Comparison of ENCODE assay signal across 19 mouse cellular contexts in the genomic region with DNA sequence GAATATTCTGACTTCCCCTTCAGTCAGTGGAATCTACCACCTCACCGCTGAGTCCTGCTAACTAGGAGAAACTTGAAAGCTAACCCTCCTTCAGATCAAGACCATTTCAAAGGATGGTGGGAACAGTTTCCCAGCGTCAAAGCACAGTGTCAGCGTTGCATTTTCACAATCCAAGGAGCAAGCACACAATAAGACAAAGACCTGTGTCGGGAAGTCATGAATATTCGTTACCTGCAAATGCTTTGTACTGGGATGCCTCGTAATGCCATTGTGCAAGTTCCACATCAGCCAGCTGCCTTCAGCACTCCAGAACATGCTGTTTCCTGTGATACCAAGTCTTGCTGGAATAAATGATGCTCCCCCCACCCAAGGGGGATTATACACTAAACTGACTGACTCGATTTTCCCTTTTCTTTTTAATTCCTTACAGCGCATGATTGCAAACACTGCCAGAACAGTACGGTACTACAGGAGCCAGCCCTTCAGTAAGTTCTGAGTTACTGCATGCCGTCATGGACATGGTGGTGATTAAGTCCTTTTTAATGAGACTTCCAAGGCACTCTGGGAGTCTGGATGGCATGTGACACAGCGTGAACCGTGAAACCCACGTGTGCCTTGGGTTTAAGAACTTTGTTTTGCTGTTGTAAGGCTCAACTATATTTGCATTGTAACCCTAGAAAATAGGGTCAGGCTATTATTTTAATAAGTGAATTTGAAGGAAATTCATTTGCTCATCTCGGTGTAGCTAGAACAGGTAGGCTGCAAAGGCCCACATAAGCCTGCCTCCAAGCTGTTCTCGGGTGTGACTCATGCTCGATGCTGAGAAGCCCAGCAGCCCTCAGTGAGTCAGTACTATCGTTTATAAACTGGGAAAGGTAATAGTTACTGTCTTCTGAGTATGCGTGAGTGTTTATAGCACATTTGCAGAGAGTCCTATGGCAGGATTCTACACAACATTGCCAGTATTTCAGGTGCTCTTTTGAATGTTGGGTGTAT. TPM values are rescaled to one million over a fixed set of nuclear protein-coding genes. Genes with fewer than 3 reads are reported as not detected.
A peak's percentile ranks its signal among the peaks of the same experiment; 100 is the strongest.
DNase-seq lines count a peak whose midpoint lies in the region; ATAC-seq lines count a peak whose summit lies in the region.
"Had no signal": no experiment of that assay in that cellular context is flagged by ENCODE, and none has a peak within 500 bp of the region (broad histone marks: within the 10 kb centered on the region; RNA-seq: fewer than 3 reads in every experiment).

No protein-coding gene starts in this region.

- no peaks in the 10 kb centered on the region for H3K27me3 ChIP-seq in embryonic facial prominence, embryonic 13.5 days
- no peaks in the 10 kb centered on the region for H3K27me3 ChIP-seq in embryonic facial prominence, embryonic 10.5 days (replicated peaks; ENCODE audit: low read depth, poor library complexity, severe bottlenecking)
- H3K27me3 ChIP-seq: CH12.LX; heart, embryonic 12.5 days; limb, embryonic 15.5 days had no signal

- no peak for DNase-seq in embryonic facial prominence, embryonic 10.5 days (ENCODE audit: low spot score)
- peak; percentile 46 for DNase-seq in left cerebral cortex, adult 11 months (ENCODE audit: low spot score)
- DNase-seq in left cerebral cortex, postnatal 14 days (ENCODE audit: low spot score in 2 of 2), result no peak
- peak; percentile 46 for DNase-seq in right cerebral cortex, postnatal 25 days
- no peak for DNase-seq in right cerebral cortex, postnatal 10 days (ENCODE audit: low spot score in 2 of 2)
- peak; percentile 65 for DNase-seq in telencephalon, adult 2 months (ENCODE audit: low read depth, low spot score)
- DNase-seq: cerebellum, postnatal 10 days; gastrocnemius, postnatal 25 days; kidney, adult 11 months; liver, postnatal 0 days; lung, postnatal 14 days had no signal

- no peaks in the 10 kb centered on the region for H3K9me3 ChIP-seq in embryonic facial prominence, embryonic 13.5 days
- H3K9me3 ChIP-seq in embryonic facial prominence, embryonic 10.5 days, result no peaks in the 10 kb centered on the region
- H3K9me3 ChIP-seq: heart, embryonic 12.5 days; limb, embryonic 15.5 days had no signal

- peak overlapping the region; percentile 2; the same call in 1 of the 2 replicates for H3K27ac ChIP-seq in embryonic facial prominence, embryonic 13.5 days
- H3K27ac ChIP-seq in embryonic facial prominence, embryonic 10.5 days (replicated peaks), result no peak overlapping the region
- H3K27ac ChIP-seq: hindbrain, postnatal 0 days; kidney, postnatal 0 days; limb, embryonic 15.5 days had no signal

- no peak overlapping the region for H3K9ac ChIP-seq in embryonic facial prominence, embryonic 13.5 days
- H3K9ac ChIP-seq: heart, embryonic 12.5 days; limb, embryonic 15.5 days; liver, postnatal 0 days had no signal

- ATAC-seq in embryonic facial prominence, embryonic 13.5 days (ENCODE audit: insufficient number of reproducible peaks, insufficient read depth, low FRiP score, low TSS enrichment, low read depth), result no peak
- no peak for ATAC-seq in cerebellum, adult (ENCODE audit: insufficient number of reproducible peaks, low FRiP score, low TSS enrichment)
- ATAC-seq: hindbrain, postnatal 0 days; liver, postnatal 0 days had no signal

- peaks cover 37% of the 10 kb centered on the region for H3K4me1 ChIP-seq in embryonic facial prominence, embryonic 13.5 days
- H3K4me1 ChIP-seq in embryonic facial prominence, embryonic 10.5 days, result peaks cover 29% of the 10 kb centered on the region
- H3K4me1 ChIP-seq: megakaryocyte, embryonic 14.5 days had no signal

- intact Hi-C loops in left cerebral cortex, postnatal 14 days (cut with DNase I), result no loop called here

- no peak overlapping the region for H3K4me2 ChIP-seq in embryonic facial prominence, embryonic 13.5 days
- H3K4me2 ChIP-seq: heart, embryonic 12.5 days; limb, embryonic 15.5 days had no signal

- WGBS in embryonic facial prominence, embryonic 13.5 days, result 55% methylated on average over 18 of the region's 18 CpGs
- 70% methylated on average over 18 of the region's 18 CpGs for WGBS in embryonic facial prominence, embryonic 10.5 days

- H3K4me3 ChIP-seq in embryonic facial prominence, embryonic 13.5 days, result no peak overlapping the region
- no peak overlapping the region for H3K4me3 ChIP-seq in embryonic facial prominence, embryonic 10.5 days
- H3K4me3 ChIP-seq: heart, embryonic 12.5 days; limb, embryonic 15.5 days; megakaryocyte, embryonic 14.5 days had no signal

- no peaks in the 10 kb centered on the region for H3K36me3 ChIP-seq in embryonic facial prominence, embryonic 13.5 days
- H3K36me3 ChIP-seq in embryonic facial prominence, embryonic 10.5 days (replicated peaks), result no peaks in the 10 kb centered on the region
- H3K36me3 ChIP-seq: heart, embryonic 12.5 days; limb, embryonic 15.5 days had no signal

RNA-seq across cellular contexts. Expression of a gene that starts 32.6 kb away (rescaled TPM):
- 17.6 and 19.7 TPM in 2 replicates for polyA plus RNA-seq in embryonic facial prominence, embryonic 13.5 days (2015; fragmentation: Nextera tagmentation; extraction: Ambion mirVana)
- 7.3 and 8.7 TPM in 2 replicates for polyA plus RNA-seq in embryonic facial prominence, embryonic 10.5 days (2016; fragmentation: Nextera tagmentation; extraction: Ambion mirVana)
- total RNA-seq in left cerebral cortex, postnatal 14 days (2021), result 10 to 100 TPM in 1 of 2 experiments, 1 to 10 TPM in 1; 8.9 to 12.3 TPM

Comparison
In these comparisons a context has a peak if more than half of its experiments do, and no peak if none do; other contexts are left out.
1. DNase-seq: peak in left cerebral cortex, adult 11 months (single experiment), right cerebral cortex, postnatal 25 days (single experiment) and telencephalon, adult 2 months (single experiment); none in embryonic facial prominence, embryonic 10.5 days (single experiment), left cerebral cortex, postnatal 14 days (0 of 2) and right cerebral cortex, postnatal 10 days (0 of 2).